Mouse (Mus musculus): ENCODE measurements around the gene Ppox. TPM values are rescaled to one million over a fixed set of nuclear protein-coding genes. Genes with fewer than 3 reads are reported as not detected.

Gene Ppox
- polyA plus RNA-seq, 1 experiment from 2014 or later, result 59.9 TPM

GRCm38 (mm10) chr1:171275144-171275734 is 5.7 kb downstream of the Ppox start:
- Histone ChIP-seq H3K9ac (ENCODE audit: low read depth, low read length) (no peak overlapping the region), H3K27me3 (ENCODE audit: control insufficient read depth, insufficient read depth, low read length) (no peaks in the 10 kb centered on the region), H3K9me3 (replicated peaks; ENCODE audit: control insufficient read depth, low read length) (no peaks in the 10 kb centered on the region), H3K36me3 (ENCODE audit: control insufficient read depth, insufficient read depth, low read length) (peaks cover 32% of the 10 kb centered on the region), H3K4me2 (no peak overlapping the region), H3K27ac (ENCODE audit: low read depth, low read length) (no peak overlapping the region), H3K4me1 (ENCODE audit: control insufficient read depth, insufficient read depth, low read length) (peaks cover 11% of the 10 kb centered on the region), H3K4me3 (ENCODE audit: low read depth, low read length) (no peak overlapping the region)
- no peak for ATAC-seq (replicated peaks; ENCODE audit: insufficient number of reproducible peaks, low FRiP score, low TSS enrichment)
- 89% methylated on average over 11 of the region's 11 CpGs for WGBS (ENCODE audit: insufficient replicate concordance)

GRCm38 (mm10) chr1:171274171-171274570 is 6.8 kb downstream of the Ppox start:
- 91% methylated on average over 12 of the region's 12 CpGs for WGBS (ENCODE audit: insufficient replicate concordance)
- no peaks in the 10 kb centered on the region for H3K27me3 ChIP-seq (ENCODE audit: control insufficient read depth, insufficient read depth, low read length)
- no peaks in the 10 kb centered on the region for H3K9me3 ChIP-seq (replicated peaks; ENCODE audit: control insufficient read depth, low read length)
- H3K4me2 ChIP-seq, result no peak overlapping the region
- ATAC-seq (replicated peaks; ENCODE audit: insufficient number of reproducible peaks, low FRiP score, low TSS enrichment), result no peak
- no peak overlapping the region for H3K9ac ChIP-seq (ENCODE audit: low read depth, low read length)
- peaks cover 11% of the 10 kb centered on the region for H3K4me1 ChIP-seq (ENCODE audit: control insufficient read depth, insufficient read depth, low read length)
- H3K4me3 ChIP-seq (ENCODE audit: low read depth, low read length), result no peak overlapping the region
- H3K27ac ChIP-seq (ENCODE audit: low read depth, low read length), result no peak overlapping the region
- H3K36me3 ChIP-seq (ENCODE audit: control insufficient read depth, insufficient read depth, low read length), result peaks cover 32% of the 10 kb centered on the region

- 93% methylated on average over 3 of the region's 3 CpGs for WGBS (ENCODE audit: insufficient replicate concordance)
These were observed 8.9 kb downstream of the Ppox start for GRCm38 (mm10) chr1:171272086-171272485.

GRCm38 (mm10) chr1:171271622-171272021 is 9.4 kb downstream of the Ppox start:
- WGBS (ENCODE audit: insufficient replicate concordance), result 69% methylated on average over 10 of the region's 10 CpGs
- Histone ChIP-seq H3K9ac (ENCODE audit: low read depth, low read length) (no peak overlapping the region), H3K36me3 (ENCODE audit: control insufficient read depth, insufficient read depth, low read length) (peaks cover 27% of the 10 kb centered on the region), H3K27me3 (ENCODE audit: control insufficient read depth, insufficient read depth, low read length) (no peaks in the 10 kb centered on the region), H3K27ac (ENCODE audit: low read depth, low read length) (no peak overlapping the region), H3K9me3 (replicated peaks; ENCODE audit: control insufficient read depth, low read length) (no peaks in the 10 kb centered on the region), H3K4me2 (peak overlapping the region; percentile 83), H3K4me1 (ENCODE audit: control insufficient read depth, insufficient read depth, low read length) (peaks cover 11% of the 10 kb centered on the region), H3K4me3 (ENCODE audit: low read depth, low read length) (peak overlapping the region; percentile 10)
- ATAC-seq (replicated peaks; ENCODE audit: insufficient number of reproducible peaks, low FRiP score, low TSS enrichment), result no peak

More at GRCm38 (mm10) chr1:171272086-171272485, 8.9 kb downstream of the Ppox start:
- Histone ChIP-seq H3K27ac (ENCODE audit: low read depth, low read length) (no peak overlapping the region), H3K9me3 (replicated peaks; ENCODE audit: control insufficient read depth, low read length) (no peaks in the 10 kb centered on the region), H3K27me3 (ENCODE audit: control insufficient read depth, insufficient read depth, low read length) (no peaks in the 10 kb centered on the region), H3K36me3 (ENCODE audit: control insufficient read depth, insufficient read depth, low read length) (peaks cover 27% of the 10 kb centered on the region), H3K9ac (ENCODE audit: low read depth, low read length) (no peak overlapping the region), H3K4me3 (ENCODE audit: low read depth, low read length) (peak overlapping the region; percentile 10; the same call in 1 of the 2 replicates), H3K4me2 (peak overlapping the region; percentile 83), H3K4me1 (ENCODE audit: control insufficient read depth, insufficient read depth, low read length) (peaks cover 11% of the 10 kb centered on the region)
- ATAC-seq (replicated peaks; ENCODE audit: insufficient number of reproducible peaks, low FRiP score, low TSS enrichment), result no peak

GRCm38 (mm10) chr1:171271196-171271595 is 9.8 kb downstream of the Ppox start:
- H3K4me3 ChIP-seq (ENCODE audit: low read depth, low read length), result peak overlapping the region; percentile 83
- 32% methylated on average over 9 of the region's 9 CpGs for WGBS (ENCODE audit: insufficient replicate concordance)

GRCm38 (mm10) chr1:171270573-171270900 is 10.4 kb downstream of the Ppox start:
- H3K27ac ChIP-seq (ENCODE audit: low read depth, low read length), result peak overlapping the region; percentile 43; the same call in 1 of the 2 replicates

More at GRCm38 (mm10) chr1:171271196-171271595, 9.8 kb downstream of the Ppox start:
- peak overlapping the region; percentile 83 for H3K4me2 ChIP-seq
- H3K9me3 ChIP-seq (replicated peaks; ENCODE audit: control insufficient read depth, low read length), result no peaks in the 10 kb centered on the region
- ATAC-seq (replicated peaks; ENCODE audit: insufficient number of reproducible peaks, low FRiP score, low TSS enrichment), result no peak
- H3K4me1 ChIP-seq (ENCODE audit: control insufficient read depth, insufficient read depth, low read length), result peaks cover 11% of the 10 kb centered on the region
- H3K27ac ChIP-seq (ENCODE audit: low read depth, low read length), result no peak overlapping the region
- peak overlapping the region; percentile 75 for H3K9ac ChIP-seq (ENCODE audit: low read depth, low read length)
- H3K36me3 ChIP-seq (ENCODE audit: control insufficient read depth, insufficient read depth, low read length), result peaks cover 23% of the 10 kb centered on the region
- H3K27me3 ChIP-seq (ENCODE audit: control insufficient read depth, insufficient read depth, low read length), result no peaks in the 10 kb centered on the region

GRCm38 (mm10) chr1:171269848-171270572 is 11.0 kb downstream of the Ppox start, which contains the start of gene B4galt3:
Gene B4galt3 (plus strand): TSS chr1:171270328.
- ATAC-seq (replicated peaks; ENCODE audit: insufficient number of reproducible peaks, low FRiP score, low TSS enrichment), result peak; percentile 94
- peak within 1 kb of the TSS; percentile 43; the same call in 1 of the 2 replicates for H3K27ac ChIP-seq (ENCODE audit: low read depth, low read length)
- H3K36me3 ChIP-seq (ENCODE audit: control insufficient read depth, insufficient read depth, low read length), result peaks cover 14% of the 10 kb centered on the region
- H3K9ac ChIP-seq (ENCODE audit: low read depth, low read length), result peak within 1 kb of the TSS; percentile 75
- H3K4me2 ChIP-seq, result peak within 1 kb of the TSS; percentile 83
- H3K4me3 ChIP-seq (ENCODE audit: low read depth, low read length), result peak within 1 kb of the TSS; percentile 83
- peaks cover 11% of the 10 kb centered on the region for H3K4me1 ChIP-seq (ENCODE audit: control insufficient read depth, insufficient read depth, low read length)
- WGBS (ENCODE audit: insufficient replicate concordance), result 3% methylated on average over 36 of the region's 36 CpGs
- H3K27me3 ChIP-seq (ENCODE audit: control insufficient read depth, insufficient read depth, low read length), result no peaks in the 10 kb centered on the region
- H3K9me3 ChIP-seq (replicated peaks; ENCODE audit: control insufficient read depth, low read length), result no peaks in the 10 kb centered on the region

More at GRCm38 (mm10) chr1:171270573-171270900, 10.4 kb downstream of the Ppox start:
- Histone ChIP-seq H3K9me3 (replicated peaks; ENCODE audit: control insufficient read depth, low read length) (no peaks in the 10 kb centered on the region), H3K36me3 (ENCODE audit: control insufficient read depth, insufficient read depth, low read length) (peaks cover 18% of the 10 kb centered on the region), H3K4me1 (ENCODE audit: control insufficient read depth, insufficient read depth, low read length) (peaks cover 11% of the 10 kb centered on the region), H3K4me2 (peak overlapping the region; percentile 83), H3K27me3 (ENCODE audit: control insufficient read depth, insufficient read depth, low read length) (no peaks in the 10 kb centered on the region), H3K4me3 (ENCODE audit: low read depth, low read length) (peak overlapping the region; percentile 83), H3K9ac (ENCODE audit: low read depth, low read length) (peak overlapping the region; percentile 75)
- WGBS (ENCODE audit: insufficient replicate concordance), result under 1% methylated on average over 19 of the region's 19 CpGs
- peak; percentile 66 for ATAC-seq (replicated peaks; ENCODE audit: insufficient number of reproducible peaks, low FRiP score, low TSS enrichment)

- H3K4me1 ChIP-seq (ENCODE audit: control insufficient read depth, insufficient read depth, low read length), result peaks cover 14% of the 10 kb centered on the region
- H3K9me3 ChIP-seq (replicated peaks; ENCODE audit: control insufficient read depth, low read length), result no peaks in the 10 kb centered on the region
- no peaks in the 10 kb centered on the region for H3K27me3 ChIP-seq (ENCODE audit: control insufficient read depth, insufficient read depth, low read length)
- no peak overlapping the region for H3K27ac ChIP-seq (ENCODE audit: low read depth, low read length)
- peaks cover 7% of the 10 kb centered on the region for H3K36me3 ChIP-seq (ENCODE audit: control insufficient read depth, insufficient read depth, low read length)
- no peak overlapping the region for H3K9ac ChIP-seq (ENCODE audit: low read depth, low read length)
- no peak for ATAC-seq (replicated peaks; ENCODE audit: insufficient number of reproducible peaks, low FRiP score, low TSS enrichment)
- H3K4me3 ChIP-seq (ENCODE audit: low read depth, low read length), result no peak overlapping the region
- WGBS (ENCODE audit: insufficient replicate concordance), result 74% methylated on average over 1 of the region's 1 CpGs
- no peak overlapping the region for H3K4me2 ChIP-seq
These were observed 12.6 kb downstream of the Ppox start for GRCm38 (mm10) chr1:171268341-171268740.

Data from heart, embryonic 11.5 days (tissue).